Mouse (Mus musculus) embryonic facial prominence, embryonic 10.5 days (tissue): ENCODE data around the gene Med29. TPM values are rescaled to one million over a fixed set of nuclear protein-coding genes. Genes with fewer than 3 reads are reported as not detected.

Experiments used
- DNase-seq: peaks from one replicate; pipeline ENCODE4 v3.0.0-alpha.2; 2017; ENCODE audit warnings: low spot score
- H3K27ac ChIP-seq: fragments of 300-500 bp; sonication (generic); replicated peaks from 2 replicates; pipeline ENCODE4 v1.5.1; 2016; ENCODE audit warnings: mild to moderate bottlenecking
- H3K27me3 ChIP-seq: fragments of 300-500 bp; sonication (generic); replicated peaks from 2 replicates; pipeline ENCODE4 v1.6.1; 2016; ENCODE audit warnings: low read depth, mild to moderate bottlenecking; ENCODE audit not compliant: poor library complexity, severe bottlenecking
- H3K36me3 ChIP-seq: fragments of 300-500 bp; sonication (generic); replicated peaks from 2 replicates; pipeline ENCODE4 v1.6.1; 2016; ENCODE audit warnings: mild to moderate bottlenecking, moderate library complexity
- H3K4me1 ChIP-seq: fragments of 300-500 bp; sonication (generic); 2 replicates; pipeline ENCODE4 v1.6.1; 2016
- H3K4me3 ChIP-seq: fragments of 300-500 bp; sonication (generic); 2 replicates; pipeline ENCODE4 v1.5.1; 2016; ENCODE audit warnings: mild to moderate bottlenecking, moderate library complexity
- H3K9me3 ChIP-seq: fragments of 300-500 bp; sonication (generic); 2 replicates; pipeline ENCODE4 v1.6.1; 2016; ENCODE audit warnings: mild to moderate bottlenecking
- WGBS: fragments of 180-500 bp; shearing (Covaris S2); methylation state at CpG from one replicate; pipeline ENCODE4 v1.1.7; 2016; 5-methylcytosine and 5-hydroxymethylcytosine counted together
- polyA plus RNA-seq: library from polyadenylated mRNA; unstranded; fragments of >200 nt; fragmentation: Nextera tagmentation; extraction: Ambion mirVana; gene quantifications from 2 replicates; pipeline ENCODE4 v1.2.1, GENCODE M21; 2016

Gene Med29
- polyA plus RNA-seq, 1 experiment from 2014 or later: 61.9 TPM

GRCm38 (mm10) chr7:28378769-28379651 lies 13.5 kb downstream of the Med29 start:
- peaks cover 92% of the 10 kb centered on the region for H3K4me1 ChIP-seq
- H3K27me3 ChIP-seq: peaks cover 10% of the 10 kb centered on the region
- WGBS: under 1% methylated on average over 53 of the region's 53 CpGs
- H3K36me3 ChIP-seq: peaks cover 10% of the 10 kb centered on the region
- peak overlapping the region; percentile 72 for H3K4me3 ChIP-seq
- peak overlapping the region; percentile 92 for H3K27ac ChIP-seq
- H3K9me3 ChIP-seq: no peaks in the 10 kb centered on the region
- DNase-seq: peak; percentile 90

GRCm38 (mm10) chr7:28378066-28378690 lies 14.3 kb downstream of the Med29 start:
- DNase-seq: no peak
- Histone ChIP-seq H3K36me3 (peaks cover 10% of the 10 kb centered on the region), H3K9me3 (no peaks in the 10 kb centered on the region), H3K4me1 (peaks cover 94% of the 10 kb centered on the region), H3K27me3 (peaks cover 10% of the 10 kb centered on the region), H3K4me3 (peak overlapping the region; percentile 72), H3K27ac (peak overlapping the region; percentile 92)
- 47% methylated on average over 32 of the region's 32 CpGs for WGBS

GRCm38 (mm10) chr7:28377190-28378065 lies 15.1 kb downstream of the Med29 start:
- Histone ChIP-seq H3K9me3 (no peaks in the 10 kb centered on the region), H3K36me3 (peaks cover 10% of the 10 kb centered on the region), H3K4me3 (peak overlapping the region; percentile 72), H3K27ac (peak overlapping the region; percentile 92; the same call in 1 of the 2 replicates), H3K27me3 (peaks cover 10% of the 10 kb centered on the region), H3K4me1 (peaks cover 87% of the 10 kb centered on the region)
- no peak for DNase-seq
- WGBS: 69% methylated on average over 18 of the region's 18 CpGs

- peak; percentile 82 for DNase-seq
- Histone ChIP-seq H3K4me1 (peaks cover 77% of the 10 kb centered on the region), H3K36me3 (peaks cover 10% of the 10 kb centered on the region), H3K27me3 (peaks cover 10% of the 10 kb centered on the region), H3K27ac (peak overlapping the region; percentile 96), H3K9me3 (no peaks in the 10 kb centered on the region), H3K4me3 (peak overlapping the region; percentile 57)
- 1% methylated on average over 30 of the region's 30 CpGs for WGBS
Measured at GRCm38 (mm10) chr7:28376011-28376771, 16.3 kb downstream of the Med29 start.

- Histone ChIP-seq H3K27me3 (peaks cover 10% of the 10 kb centered on the region), H3K4me3 (peak overlapping the region; percentile 57), H3K4me1 (peaks cover 77% of the 10 kb centered on the region), H3K9me3 (no peaks in the 10 kb centered on the region), H3K36me3 (peaks cover 14% of the 10 kb centered on the region), H3K27ac (peak overlapping the region; percentile 96)
- DNase-seq: peak; percentile 96
- WGBS: under 1% methylated on average over 36 of the region's 36 CpGs
Measured at GRCm38 (mm10) chr7:28375176-28375921, 17.2 kb downstream of the Med29 start.

- H3K4me3 ChIP-seq: peak overlapping the region; percentile 57; the same call in 1 of the 2 replicates
- no peaks in the 10 kb centered on the region for H3K9me3 ChIP-seq
- peaks cover 10% of the 10 kb centered on the region for H3K27me3 ChIP-seq
- WGBS: 76% methylated on average over 10 of the region's 10 CpGs
- H3K27ac ChIP-seq: peak overlapping the region; percentile 96
- H3K36me3 ChIP-seq: peaks cover 21% of the 10 kb centered on the region
- DNase-seq: no peak
- H3K4me1 ChIP-seq: peaks cover 77% of the 10 kb centered on the region
Measured at GRCm38 (mm10) chr7:28374647-28375046, 17.9 kb downstream of the Med29 start.

- WGBS: 78% methylated on average over 7 of the region's 7 CpGs
- Histone ChIP-seq H3K9me3 (no peaks in the 10 kb centered on the region), H3K4me1 (peaks cover 77% of the 10 kb centered on the region), H3K27ac (peak overlapping the region; percentile 96; the same call in 1 of the 2 replicates), H3K4me3 (no peak overlapping the region; the same call in 1 of the 2 replicates), H3K36me3 (peaks cover 28% of the 10 kb centered on the region), H3K27me3 (peaks cover 10% of the 10 kb centered on the region)
- no peak for DNase-seq
Measured at GRCm38 (mm10) chr7:28373891-28374495, 18.5 kb downstream of the Med29 start.

- H3K4me1 ChIP-seq: peaks cover 76% of the 10 kb centered on the region
- H3K9me3 ChIP-seq: no peaks in the 10 kb centered on the region
- peak overlapping the region; percentile 91 for H3K4me3 ChIP-seq
- peak overlapping the region; percentile 97 for H3K27ac ChIP-seq
- under 1% methylated on average over 9 of the region's 9 CpGs for WGBS
- peaks cover 35% of the 10 kb centered on the region for H3K36me3 ChIP-seq
- H3K27me3 ChIP-seq: peaks cover 9% of the 10 kb centered on the region
- peak; percentile 76 for DNase-seq
Measured at GRCm38 (mm10) chr7:28373131-28373581, 19.4 kb downstream of the Med29 start.

GRCm38 (mm10) chr7:28372251-28373108 lies 20.0 kb downstream of the Med29 start, which contains the start of gene Plekhg2:
Gene Plekhg2, minus strand, starts transcription at chr7:28372599.
- H3K9me3 ChIP-seq: no peaks in the 10 kb centered on the region
- H3K36me3 ChIP-seq: peaks cover 35% of the 10 kb centered on the region
- H3K4me3 ChIP-seq: peak within 1 kb of the TSS; percentile 91
- peak; percentile 98 for DNase-seq
- WGBS: under 1% methylated on average over 66 of the region's 66 CpGs
- H3K27ac ChIP-seq: peak within 1 kb of the TSS; percentile 97
- H3K4me1 ChIP-seq: peaks cover 70% of the 10 kb centered on the region
- H3K27me3 ChIP-seq: peaks cover 2% of the 10 kb centered on the region

GRCm38 (mm10) chr7:28371514-28371989 lies 21.0 kb downstream of the Med29 start:
- Histone ChIP-seq H3K4me3 (peak overlapping the region; percentile 91), H3K27me3 (no peaks in the 10 kb centered on the region), H3K36me3 (peaks cover 42% of the 10 kb centered on the region), H3K9me3 (no peaks in the 10 kb centered on the region), H3K27ac (peak overlapping the region; percentile 97), H3K4me1 (peaks cover 60% of the 10 kb centered on the region)
- WGBS: under 1% methylated on average over 43 of the region's 43 CpGs
- peak; percentile 80 for DNase-seq
